Mouse (Mus musculus) limb, embryonic 10.5 days (tissue): ENCODE results near the gene Ostc. TPM values are rescaled to one million over a fixed set of nuclear protein-coding genes. Genes with fewer than 3 reads are reported as not detected.

Source experiments
- DNase-seq: peaks from one replicate; pipeline ENCODE4 v3.0.0-alpha.2; 2017; ENCODE audit warnings: low spot score
- H3K27ac ChIP-seq: fragments of 300-500 bp; sonication (generic); 2 replicates; pipeline ENCODE4 v1.5.1; 2016; ENCODE audit warnings: mild to moderate bottlenecking
- H3K27me3 ChIP-seq: fragments of 300-500 bp; sonication (generic); 2 replicates; pipeline ENCODE4 v1.6.1; 2016; ENCODE audit warnings: low read depth, mild to moderate bottlenecking; ENCODE audit not compliant: poor library complexity, severe bottlenecking
- H3K36me3 ChIP-seq: fragments of 300-500 bp; sonication (generic); 2 replicates; pipeline ENCODE4 v1.6.1; 2016; ENCODE audit warnings: mild to moderate bottlenecking, moderate library complexity
- H3K4me1 ChIP-seq: fragments of 300-500 bp; sonication (generic); 2 replicates; pipeline ENCODE4 v1.6.1; 2016
- H3K4me3 ChIP-seq: fragments of 300-500 bp; sonication (generic); 2 replicates; pipeline ENCODE4 v1.5.1; 2016; ENCODE audit warnings: mild to moderate bottlenecking, moderate library complexity
- H3K9me3 ChIP-seq: fragments of 300-500 bp; sonication (generic); replicated peaks from 2 replicates; pipeline ENCODE4 v1.6.1; 2016; ENCODE audit warnings: mild to moderate bottlenecking
- WGBS: fragments of 180-500 bp; shearing (Covaris S2); methylation state at CpG from one replicate; pipeline ENCODE4 v1.1.7; 2016; 5-methylcytosine and 5-hydroxymethylcytosine counted together
- polyA plus RNA-seq: library from polyadenylated mRNA; unstranded; fragments of >200 nt; fragmentation: Nextera tagmentation; extraction: Ambion mirVana; gene quantifications from 2 replicates; pipeline ENCODE4 v1.2.1, GENCODE M21; 2016

Ostc gene
- polyA plus RNA-seq: 358 and 371 TPM in 2 replicates

DNA sequence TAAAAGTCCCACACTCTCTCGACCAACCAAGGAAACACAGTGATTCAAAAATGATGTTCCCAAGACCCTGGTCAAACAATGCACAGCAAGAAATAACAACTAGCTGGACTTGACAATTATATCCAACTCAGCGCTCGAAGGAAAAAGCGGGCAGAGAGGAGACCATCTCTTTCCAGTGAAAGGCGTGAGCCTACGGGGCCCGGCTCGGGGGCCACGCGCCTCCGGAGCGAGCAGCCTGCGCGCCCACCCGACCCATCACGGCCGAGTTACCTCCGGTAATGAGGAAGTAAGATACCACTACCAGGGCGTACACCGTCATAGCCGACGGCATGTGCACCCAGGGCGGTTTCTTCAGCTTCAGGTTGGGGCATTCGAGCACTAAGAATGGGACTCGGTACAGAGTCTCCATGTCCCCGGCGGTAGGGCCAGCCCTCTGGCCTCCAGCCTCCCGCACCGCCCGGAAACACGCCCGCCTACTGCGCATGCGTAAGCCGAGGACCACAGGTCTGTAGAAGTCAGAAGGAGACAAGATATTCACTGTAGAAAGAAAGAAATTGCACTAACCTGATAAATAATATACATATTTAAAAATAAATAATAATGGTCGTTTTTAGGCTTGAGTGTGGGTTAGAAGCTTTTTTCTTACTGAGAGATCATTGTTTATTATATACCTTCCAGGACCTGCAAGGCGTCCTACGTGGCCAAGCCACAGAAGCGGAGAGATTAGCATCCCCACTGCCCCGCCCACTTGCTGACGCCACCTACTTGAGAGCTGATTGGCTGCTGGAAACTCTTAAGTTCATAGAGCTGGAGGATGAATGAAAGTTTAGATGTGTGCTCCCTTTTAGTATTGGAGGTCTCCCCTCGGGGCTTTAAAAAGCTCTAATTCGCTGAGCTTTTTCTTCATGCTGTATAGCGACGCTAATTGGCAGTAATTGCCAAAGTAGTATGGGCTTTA is at the start of gene Ostc:
TSS of gene Ostc (minus strand) at position 478 of the 958 bp plus-strand sequence.
- peaks cover 15% of the 10 kb centered on the region for H3K4me1 ChIP-seq
- peak; percentile 94 for DNase-seq
- WGBS: under 1% methylated on average over 45 of the region's 45 CpGs
- H3K4me3 ChIP-seq: peak within 1 kb of the TSS; percentile 92
- H3K36me3 ChIP-seq: peaks cover 19% of the 10 kb centered on the region
- peak within 1 kb of the TSS; percentile 96 for H3K27ac ChIP-seq
- no peaks in the 10 kb centered on the region for H3K27me3 ChIP-seq
- H3K9me3 ChIP-seq: no peaks in the 10 kb centered on the region

DNA sequence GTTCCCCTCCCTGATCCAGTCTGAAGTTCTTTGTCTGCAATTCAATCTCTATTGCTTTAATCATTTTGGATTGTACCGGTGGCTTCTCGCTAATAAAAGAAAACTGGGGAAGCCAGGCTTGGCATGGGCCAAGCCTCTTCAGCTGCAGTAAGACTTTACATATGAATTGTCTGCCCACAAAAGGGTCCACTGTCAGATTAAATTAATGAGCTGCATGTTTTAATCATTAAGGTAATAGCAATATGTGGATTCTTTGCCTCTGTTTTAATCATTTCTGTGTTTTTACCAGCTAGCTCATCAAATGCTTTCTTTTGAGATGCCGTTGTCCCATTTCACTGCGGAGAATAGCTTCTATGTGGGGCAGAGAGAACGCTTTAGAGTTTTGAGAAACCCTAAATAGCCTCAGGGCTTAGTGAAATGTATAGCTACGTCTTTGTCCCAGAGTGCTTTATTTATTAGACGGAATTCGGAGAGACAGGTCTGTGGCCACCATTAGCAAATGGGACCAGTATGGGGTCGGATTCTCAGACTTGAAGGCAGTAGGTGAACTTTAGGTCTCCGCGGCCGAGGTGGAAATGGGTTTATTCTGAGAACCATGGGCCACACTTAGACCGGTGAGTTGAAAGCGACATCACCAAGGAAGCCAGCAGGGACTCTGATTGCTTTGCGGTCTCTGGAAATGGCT is 49.1 kb upstream of the Ostc start:
- no peaks in the 10 kb centered on the region for H3K36me3 ChIP-seq
- H3K4me1 ChIP-seq: peaks cover 22% of the 10 kb centered on the region
- DNase-seq: no peak
- no peak overlapping the region for H3K4me3 ChIP-seq
- no peaks in the 10 kb centered on the region for H3K9me3 ChIP-seq
- WGBS: 80% methylated on average over 15 of the region's 15 CpGs
- H3K27me3 ChIP-seq: 0 out of 2 replicates have a peak, but pooled peaks cover 4% of the 10 kb centered on the region
- H3K27ac ChIP-seq: no peak overlapping the region

DNA sequence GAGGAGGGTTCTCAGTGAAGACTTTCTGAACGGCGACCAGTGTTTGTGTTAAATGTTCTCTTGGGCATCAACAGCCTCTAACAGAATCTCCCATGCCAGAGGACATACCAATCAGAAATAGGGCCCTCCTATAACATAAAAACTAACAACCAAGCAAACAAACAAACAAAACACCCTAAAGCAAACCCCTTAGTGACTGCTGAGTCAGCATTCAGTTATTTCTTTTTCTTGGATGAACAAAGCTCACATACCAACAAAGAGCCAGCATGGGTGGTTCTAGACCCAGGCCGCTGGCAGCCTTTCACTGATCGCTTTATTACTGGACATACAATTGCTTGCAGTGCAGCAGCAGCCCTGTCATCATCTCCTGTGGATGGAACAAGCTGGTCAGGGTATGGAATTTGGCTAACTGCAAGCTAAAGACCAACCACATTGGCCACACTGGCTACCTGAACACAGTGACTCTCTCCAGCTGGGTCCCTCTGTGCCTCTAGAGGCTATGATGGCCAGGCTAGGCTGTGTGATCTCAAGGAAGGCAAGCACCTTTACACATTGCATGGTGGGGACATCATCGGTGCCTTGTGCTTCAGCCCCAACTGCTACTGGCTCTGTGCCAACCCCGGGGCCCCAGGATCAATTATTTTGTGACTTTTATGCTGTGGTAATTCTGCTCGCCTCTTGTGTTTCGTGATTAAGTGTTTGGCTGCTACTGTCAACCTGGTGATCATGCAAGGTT is 48.0 kb upstream of the Ostc start:
- H3K36me3 ChIP-seq: no peaks in the 10 kb centered on the region
- H3K27me3 ChIP-seq: 0 out of 2 replicates have a peak, but pooled peaks cover 4% of the 10 kb centered on the region
- H3K9me3 ChIP-seq: no peaks in the 10 kb centered on the region
- DNase-seq: no peak
- 89% methylated on average over 8 of the region's 8 CpGs for WGBS
- no peak overlapping the region for H3K27ac ChIP-seq
- no peak overlapping the region for H3K4me3 ChIP-seq
- peaks cover 22% of the 10 kb centered on the region for H3K4me1 ChIP-seq

DNA sequence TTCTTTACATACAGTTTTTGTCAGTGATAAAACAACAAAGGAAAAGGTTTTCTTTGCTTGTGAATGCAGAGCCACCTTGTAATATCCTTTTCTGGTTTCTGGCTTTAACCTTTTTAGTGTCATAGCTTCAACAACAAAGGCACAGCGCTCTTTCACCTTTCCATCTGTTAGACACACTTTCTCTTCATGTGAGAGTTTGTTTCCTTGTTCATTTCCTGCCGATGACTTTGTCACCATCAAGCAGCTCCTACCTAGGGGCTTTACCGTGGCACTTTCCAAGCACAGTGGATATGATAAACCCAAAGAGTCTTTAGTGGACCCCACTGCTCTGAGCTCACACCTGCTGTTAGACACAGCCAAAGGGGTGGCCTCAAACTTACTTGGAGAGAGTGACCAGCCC is 40.0 kb upstream of the Ostc start:
- Histone ChIP-seq H3K36me3 (no peaks in the 10 kb centered on the region), H3K27me3 (no peaks in the 10 kb centered on the region), H3K4me3 (no peak overlapping the region), H3K27ac (no peak overlapping the region), H3K4me1 (no peaks in the 10 kb centered on the region), H3K9me3 (no peaks in the 10 kb centered on the region; the same call in 1 of the 2 replicates)
- WGBS: 86% methylated on average over 3 of the region's 3 CpGs
- no peak for DNase-seq

DNA sequence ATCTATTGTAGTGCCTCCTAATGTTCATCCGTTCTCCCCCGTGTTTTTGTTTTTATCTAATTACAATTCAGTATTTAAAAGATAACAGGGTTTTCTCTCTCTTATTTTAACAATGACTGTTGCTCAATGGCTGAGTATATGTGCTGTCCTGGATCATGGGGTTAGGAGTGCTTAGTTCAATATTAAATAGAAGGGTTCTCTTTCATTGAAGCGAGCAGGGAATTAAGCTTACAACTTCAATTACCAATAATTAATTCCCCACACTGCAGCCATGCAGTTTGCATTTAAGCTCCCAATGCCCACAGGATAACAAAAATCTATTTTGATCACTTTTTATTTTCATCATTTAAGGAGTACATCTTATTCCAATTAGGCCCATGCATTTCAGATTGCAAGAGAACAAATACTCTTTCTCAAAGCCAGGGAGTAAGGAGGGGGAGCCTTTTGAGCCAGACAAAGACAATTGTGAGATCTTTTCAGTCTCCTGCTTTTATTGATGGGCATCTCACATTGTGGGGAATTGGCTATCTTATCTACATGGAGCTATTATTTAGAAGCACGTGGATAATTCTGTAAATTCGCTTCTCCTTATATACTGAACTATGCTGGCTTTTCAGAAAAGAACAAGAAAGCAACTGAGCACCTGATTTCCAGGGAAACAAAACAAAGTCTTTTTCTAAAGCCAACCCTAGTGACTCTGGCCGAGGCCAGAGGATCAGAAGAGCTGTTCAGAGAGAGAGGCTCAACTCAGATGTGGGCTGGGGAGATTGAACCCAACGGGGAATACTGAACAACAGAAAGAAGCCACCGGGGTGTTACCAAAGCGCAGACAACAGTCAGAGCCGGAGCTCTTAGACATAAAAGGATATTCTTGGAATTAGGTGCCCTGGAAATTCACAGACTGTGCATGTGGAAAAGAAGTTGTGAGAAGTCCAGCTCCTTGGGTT is 37.7 kb upstream of the Ostc start:
- DNase-seq: no peak
- 85% methylated on average over 10 of the region's 10 CpGs for WGBS
- H3K27ac ChIP-seq: no peak overlapping the region
- H3K4me3 ChIP-seq: no peak overlapping the region
- H3K36me3 ChIP-seq: no peaks in the 10 kb centered on the region
- no peaks in the 10 kb centered on the region; the same call in 1 of the 2 replicates for H3K9me3 ChIP-seq
- H3K4me1 ChIP-seq: no peaks in the 10 kb centered on the region
- no peaks in the 10 kb centered on the region for H3K27me3 ChIP-seq

DNA sequence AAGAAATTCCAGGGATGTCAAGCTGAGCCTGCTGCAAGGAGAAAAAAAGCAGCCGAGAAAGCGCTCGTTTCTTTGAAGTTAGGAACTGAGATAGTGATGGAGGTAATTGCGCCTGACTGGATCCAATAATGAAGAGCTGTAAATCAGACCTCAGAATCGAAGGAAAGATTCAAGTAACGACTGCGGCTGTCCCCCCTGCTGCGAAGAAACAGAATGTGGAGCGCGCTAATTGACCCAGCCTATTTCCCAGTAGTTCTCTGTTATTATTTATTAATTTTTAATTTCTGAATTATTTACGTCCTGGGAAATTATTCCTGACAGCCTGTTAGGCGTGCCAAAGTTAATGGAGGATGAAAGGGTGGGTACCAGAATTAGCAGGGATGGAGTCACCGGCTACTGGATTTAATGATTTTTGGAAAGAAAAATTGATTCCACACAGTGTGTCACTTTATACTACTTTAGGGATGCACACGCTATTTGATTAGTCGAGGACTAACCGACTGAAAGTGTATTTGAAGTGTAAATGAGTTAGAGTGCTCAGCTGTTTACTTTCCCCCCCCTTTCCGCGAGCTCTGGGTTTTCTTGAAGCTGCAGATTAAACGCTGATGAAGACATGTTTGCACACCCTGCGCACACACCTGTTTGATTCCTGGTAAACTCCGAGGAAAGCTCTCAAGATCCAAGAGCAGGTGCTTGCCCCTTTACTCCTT is 28.6 kb upstream of the Ostc start:
- H3K4me3 ChIP-seq: no peak overlapping the region
- H3K27me3 ChIP-seq: no peaks in the 10 kb centered on the region
- no peak for DNase-seq
- H3K4me1 ChIP-seq: peaks cover 18% of the 10 kb centered on the region
- no peaks in the 10 kb centered on the region for H3K9me3 ChIP-seq
- H3K36me3 ChIP-seq: no peaks in the 10 kb centered on the region
- 21% methylated on average over 21 of the region's 21 CpGs for WGBS
- H3K27ac ChIP-seq: no peak overlapping the region

DNA sequence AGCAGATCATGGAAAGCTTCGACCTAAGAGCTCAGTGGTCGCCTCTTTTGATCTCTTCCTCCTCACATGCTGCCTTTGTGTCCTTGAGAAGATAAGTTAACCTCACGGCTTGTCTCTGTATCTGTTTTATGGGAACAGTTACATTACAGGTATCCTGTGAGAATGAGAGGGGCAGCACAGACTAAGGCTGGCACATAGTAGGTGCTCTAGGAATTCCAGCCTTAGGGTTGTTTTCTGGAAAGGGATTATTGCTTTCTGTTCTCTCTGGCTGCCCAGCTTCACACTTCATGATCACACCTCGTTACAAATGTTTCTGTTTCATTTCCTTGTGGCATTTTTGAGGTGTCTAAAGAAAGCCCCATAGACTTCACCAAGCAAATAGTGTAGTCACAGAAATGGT is 27.5 kb upstream of the Ostc start:
- no peak overlapping the region for H3K27ac ChIP-seq
- peaks cover 18% of the 10 kb centered on the region for H3K4me1 ChIP-seq
- H3K27me3 ChIP-seq: no peaks in the 10 kb centered on the region
- DNase-seq: no peak
- no peaks in the 10 kb centered on the region for H3K9me3 ChIP-seq
- 37% methylated on average over 4 of the region's 4 CpGs for WGBS
- H3K36me3 ChIP-seq: no peaks in the 10 kb centered on the region
- H3K4me3 ChIP-seq: no peak overlapping the region

DNA sequence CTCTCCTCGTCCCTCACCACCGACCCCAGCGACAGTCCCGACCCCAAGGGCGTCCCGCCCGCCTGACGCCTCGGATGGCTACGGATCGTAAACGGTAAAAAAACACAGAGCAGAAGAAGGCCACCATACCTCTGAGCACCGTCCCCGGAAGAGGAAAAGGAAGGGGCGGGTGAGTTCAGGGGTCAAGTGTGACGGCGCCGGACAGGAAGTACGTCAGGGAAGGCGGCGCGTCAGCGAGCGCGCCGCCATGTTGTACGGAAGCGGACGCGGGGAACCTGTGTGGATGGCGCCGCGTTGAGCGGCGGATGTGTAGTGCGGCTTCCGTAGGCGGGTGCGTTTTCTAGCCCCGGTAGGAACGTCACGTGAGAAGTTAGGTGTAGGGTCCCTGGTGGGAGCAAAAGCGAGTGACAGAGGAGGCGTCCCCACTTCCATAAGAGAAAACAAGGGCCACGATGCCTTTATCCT is 21.0 kb upstream of the Ostc start, which contains the start of gene Rpl34:
TSS of gene Rpl34 (minus strand) at position 210 of the 465 bp plus-strand sequence.
- peaks cover 24% of the 10 kb centered on the region for H3K4me1 ChIP-seq
- WGBS: under 1% methylated on average over 45 of the region's 45 CpGs
- DNase-seq: peak; percentile 97
- H3K36me3 ChIP-seq: peaks cover 40% of the 10 kb centered on the region
- H3K4me3 ChIP-seq: peak within 1 kb of the TSS; percentile 97
- no peaks in the 10 kb centered on the region for H3K9me3 ChIP-seq
- H3K27ac ChIP-seq: peak within 1 kb of the TSS; percentile 98
- H3K27me3 ChIP-seq: no peaks in the 10 kb centered on the region

DNA sequence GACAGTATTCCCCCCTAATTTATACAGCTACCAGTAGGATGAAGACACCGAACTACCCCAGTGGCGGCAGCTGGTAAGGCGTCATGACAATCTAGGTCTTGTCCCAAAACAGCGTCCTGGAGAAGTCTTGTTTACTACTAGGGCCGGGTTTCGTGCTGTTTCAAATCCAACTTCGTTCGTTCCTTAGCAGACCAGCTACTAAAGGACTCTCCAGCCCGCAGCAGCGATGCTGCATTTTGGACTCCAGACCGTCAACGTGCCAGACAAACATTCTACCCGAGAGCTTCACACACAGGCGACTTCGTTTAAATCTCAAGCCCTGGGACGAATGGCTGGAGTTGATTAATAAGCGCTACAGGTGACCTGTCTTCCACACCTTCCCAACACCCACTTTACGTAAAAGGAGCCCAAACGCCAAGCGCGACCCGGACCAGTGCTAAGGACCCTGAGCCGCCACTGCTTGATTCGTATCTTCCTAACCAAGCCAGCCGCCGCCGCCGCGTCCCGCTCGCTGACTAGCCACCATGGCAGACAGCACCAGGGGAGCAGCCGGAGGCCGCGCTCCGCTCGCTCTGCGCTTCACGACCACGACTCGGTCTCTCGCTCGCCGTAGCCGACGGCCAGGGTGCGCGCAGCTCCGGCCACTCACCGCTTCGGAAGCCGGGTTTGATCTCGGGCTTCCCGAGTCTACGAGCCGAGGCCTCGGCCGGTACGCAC is 20.4 kb upstream of the Ostc start:
- under 1% methylated on average over 58 of the region's 58 CpGs for WGBS
- H3K27me3 ChIP-seq: no peaks in the 10 kb centered on the region
- H3K9me3 ChIP-seq: no peaks in the 10 kb centered on the region
- H3K4me1 ChIP-seq: peaks cover 24% of the 10 kb centered on the region
- peak overlapping the region; percentile 98 for H3K27ac ChIP-seq
- peak; percentile 64 for DNase-seq
- peaks cover 46% of the 10 kb centered on the region for H3K36me3 ChIP-seq
- H3K4me3 ChIP-seq: peak overlapping the region; percentile 97

DNA sequence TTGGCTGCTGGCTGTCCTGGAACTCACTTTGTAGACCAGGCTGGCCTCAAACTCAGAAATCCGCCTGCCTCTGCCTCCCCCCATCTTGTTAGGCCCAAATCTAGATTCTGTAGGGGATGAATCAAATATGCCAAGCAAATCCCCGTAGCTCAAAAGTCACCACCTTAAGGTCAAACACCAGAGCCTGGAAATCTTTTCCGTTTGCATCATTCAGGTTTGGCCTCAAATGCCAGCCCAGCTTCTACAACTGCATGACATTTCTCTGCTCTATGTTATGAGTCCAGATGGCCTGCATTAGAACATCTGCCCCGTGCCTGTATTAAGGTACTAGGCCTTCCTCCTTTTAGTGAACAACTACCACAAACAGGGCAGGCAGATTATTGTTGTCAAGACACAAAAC is 18.4 kb upstream of the Ostc start:
- no peaks in the 10 kb centered on the region for H3K9me3 ChIP-seq

DNA sequence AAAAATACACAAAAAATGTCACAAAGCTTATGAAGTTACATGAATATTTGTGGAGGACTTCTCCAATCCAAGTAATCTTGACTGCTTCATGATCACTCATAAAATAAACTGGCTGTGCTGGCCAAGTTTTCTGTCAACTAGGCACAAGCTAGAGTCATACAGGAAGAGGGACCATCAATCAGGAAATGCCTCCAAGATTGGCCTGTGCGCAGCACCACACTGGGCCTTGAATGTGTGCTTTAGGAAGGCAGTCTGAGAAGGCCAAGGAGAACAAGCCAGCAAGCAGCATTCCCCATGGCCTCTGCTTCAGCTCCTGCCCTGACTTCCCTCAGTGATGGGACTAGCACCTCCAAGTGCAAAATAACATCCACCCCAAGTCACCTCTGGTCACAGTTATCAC is 17.8 kb upstream of the Ostc start:
- H3K27me3 ChIP-seq: no peaks in the 10 kb centered on the region
- no peaks in the 10 kb centered on the region for H3K9me3 ChIP-seq
- peaks cover 24% of the 10 kb centered on the region for H3K4me1 ChIP-seq
- no peak for DNase-seq
- H3K36me3 ChIP-seq: peaks cover 54% of the 10 kb centered on the region
- no peak overlapping the region for H3K4me3 ChIP-seq
- 91% methylated on average over 1 of the region's 1 CpGs for WGBS
- no peak overlapping the region for H3K27ac ChIP-seq

More for the DNA sequence above, 18.4 kb upstream of the Ostc start:
- Histone ChIP-seq H3K27me3 (no peaks in the 10 kb centered on the region), H3K4me1 (peaks cover 24% of the 10 kb centered on the region), H3K36me3 (peaks cover 54% of the 10 kb centered on the region), H3K4me3 (no peak overlapping the region), H3K27ac (no peak overlapping the region)
- no peak for DNase-seq
- 77% methylated on average over 4 of the region's 4 CpGs for WGBS
